Mouse (Mus musculus): Measurements from ENCODE around the gene Pdzk1. TPM values are rescaled to one million over a fixed set of nuclear protein-coding genes. Genes with fewer than 3 reads are reported as not detected.
A peak's percentile ranks its signal among the peaks of the same experiment; 100 is the strongest.

The Pdzk1 gene
- polyA plus RNA-seq, 1 experiment from 2014 or later, result 322 TPM

- H3K27me3 ChIP-seq (ENCODE audit: insufficient read depth, low read length), result no peaks in the 10 kb centered on the region
- H3K9ac ChIP-seq (ENCODE audit: low read depth, low read length), result no peak overlapping the region
- TF ChIP-seq CTCF (IDR thresholded peaks at IDR 0.05; ENCODE audit: low read depth), result no peak
- H3K4me1 ChIP-seq (replicated peaks; ENCODE audit: insufficient read depth, low read length), result no peaks in the 10 kb centered on the region
- 70% methylated on average over 3 of the region's 3 CpGs for WGBS
- ATAC-seq (replicated peaks; ENCODE audit: low FRiP score, low read depth), result no peak
- H3K27ac ChIP-seq, result no peak overlapping the region
- H3K4me3 ChIP-seq (replicated peaks; ENCODE audit: low read depth, low read length), result no peak overlapping the region
- H3K9me3 ChIP-seq (replicated peaks; ENCODE audit: low read length), result no peaks in the 10 kb centered on the region
- no peak overlapping the region for H3K4me2 ChIP-seq (ENCODE audit: low read length)
- DNase-seq (ENCODE audit: low spot score), result no peak
- no peaks in the 10 kb centered on the region for H3K36me3 ChIP-seq (ENCODE audit: insufficient read depth, low read length)
These were observed 20.4 kb upstream of the Pdzk1 start for GRCm38 (mm10) chr3:96808651-96809050.

DNA sequence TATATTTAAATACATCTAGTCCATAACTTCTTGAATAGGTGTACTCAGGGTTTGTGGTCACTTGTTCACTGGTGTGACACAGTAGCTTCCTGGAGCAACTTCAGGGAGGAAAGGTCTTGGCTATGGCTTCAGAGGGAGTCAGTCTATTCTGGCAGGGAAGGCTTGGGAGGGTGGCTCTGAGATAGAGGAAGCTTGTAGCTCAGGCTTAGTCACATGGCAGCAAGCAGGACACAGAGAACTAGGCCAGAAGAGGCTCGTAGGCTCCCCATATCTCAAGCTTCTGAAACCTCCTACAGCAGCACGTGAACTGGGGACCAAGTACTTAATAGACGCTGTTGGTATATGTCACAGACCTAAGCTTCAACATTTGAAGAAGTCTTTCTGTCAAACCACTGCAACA, 17.9 kb upstream of the Pdzk1 start:
- no peak for TF ChIP-seq CTCF (IDR thresholded peaks at IDR 0.05; ENCODE audit: low read depth)
- H3K9ac ChIP-seq (ENCODE audit: low read depth, low read length), result no peak overlapping the region
- no peak overlapping the region for H3K27ac ChIP-seq
- no peaks in the 10 kb centered on the region for H3K36me3 ChIP-seq (ENCODE audit: insufficient read depth, low read length)
- no peak for ATAC-seq (replicated peaks; ENCODE audit: low FRiP score, low read depth)
- H3K9me3 ChIP-seq (replicated peaks; ENCODE audit: low read length), result no peaks in the 10 kb centered on the region
- no peaks in the 10 kb centered on the region for H3K27me3 ChIP-seq (ENCODE audit: insufficient read depth, low read length)
- no peak overlapping the region for H3K4me2 ChIP-seq (ENCODE audit: low read length)
- WGBS, result 84% methylated on average over 3 of the region's 3 CpGs
- no peak for DNase-seq (ENCODE audit: low spot score)
- no peak overlapping the region for H3K4me3 ChIP-seq (replicated peaks; ENCODE audit: low read depth, low read length)
- H3K4me1 ChIP-seq (replicated peaks; ENCODE audit: insufficient read depth, low read length), result no peaks in the 10 kb centered on the region

GRCm38 (mm10) chr3:96812395-96813091, 16.5 kb upstream of the Pdzk1 start:
- H3K4me1 ChIP-seq (replicated peaks; ENCODE audit: insufficient read depth, low read length), result no peaks in the 10 kb centered on the region
- H3K27ac ChIP-seq, result no peak overlapping the region
- peak overlapping the region; percentile 30; the same call in 1 of the 2 replicates for H3K4me2 ChIP-seq (ENCODE audit: low read length)
- ATAC-seq (replicated peaks; ENCODE audit: low FRiP score, low read depth) (peak; percentile 56; the same call in 1 of the 2 replicates), DNase-seq (ENCODE audit: low spot score) (peak; percentile 86)
- H3K9ac ChIP-seq (ENCODE audit: low read depth, low read length), result no peak overlapping the region
- 33% methylated on average over 20 of the region's 20 CpGs for WGBS
- no peaks in the 10 kb centered on the region for H3K27me3 ChIP-seq (ENCODE audit: insufficient read depth, low read length)
- H3K9me3 ChIP-seq (replicated peaks; ENCODE audit: low read length), result no peaks in the 10 kb centered on the region
- H3K36me3 ChIP-seq (ENCODE audit: insufficient read depth, low read length), result no peaks in the 10 kb centered on the region
- peak; percentile 73 for TF ChIP-seq CTCF (IDR thresholded peaks at IDR 0.05; ENCODE audit: low read depth)
- H3K4me3 ChIP-seq (replicated peaks; ENCODE audit: low read depth, low read length), result no peak overlapping the region

DNA sequence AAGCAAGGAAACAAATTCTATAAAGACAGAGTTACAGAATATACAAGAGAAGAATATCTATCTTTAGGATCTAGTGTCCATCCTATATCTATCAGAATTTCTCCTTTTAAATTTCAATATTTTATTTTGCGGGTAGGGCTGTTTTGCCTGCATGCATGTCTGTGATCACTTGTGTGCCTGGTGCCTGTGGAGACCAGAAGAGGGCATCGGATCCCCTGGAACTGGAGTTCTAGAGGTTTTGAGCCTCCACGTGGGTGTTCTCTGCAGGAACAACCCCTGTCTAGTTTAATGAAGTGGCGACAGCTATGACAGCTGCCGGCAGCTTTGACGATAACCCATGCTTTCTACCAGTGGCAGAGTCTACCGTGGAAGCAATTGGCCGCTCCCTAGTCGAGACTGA, 16.0 kb upstream of the Pdzk1 start:
- Histone ChIP-seq H3K4me3 (replicated peaks; ENCODE audit: low read depth, low read length) (no peak overlapping the region), H3K4me1 (replicated peaks; ENCODE audit: insufficient read depth, low read length) (no peaks in the 10 kb centered on the region), H3K27ac (no peak overlapping the region), H3K4me2 (ENCODE audit: low read length) (peak overlapping the region; percentile 30), H3K9ac (ENCODE audit: low read depth, low read length) (no peak overlapping the region), H3K9me3 (replicated peaks; ENCODE audit: low read length) (no peaks in the 10 kb centered on the region), H3K27me3 (ENCODE audit: insufficient read depth, low read length) (no peaks in the 10 kb centered on the region), H3K36me3 (ENCODE audit: insufficient read depth, low read length) (no peaks in the 10 kb centered on the region)
- peak; percentile 60; the same call in 1 of the 2 replicates for TF ChIP-seq CTCF (IDR thresholded peaks at IDR 0.05; ENCODE audit: low read depth)
- 18% methylated on average over 9 of the region's 9 CpGs for WGBS
- DNase-seq (ENCODE audit: low spot score) (peak; percentile 69), ATAC-seq (replicated peaks; ENCODE audit: low FRiP score, low read depth) (peak; percentile 64; the same call in 1 of the 2 replicates)

DNA sequence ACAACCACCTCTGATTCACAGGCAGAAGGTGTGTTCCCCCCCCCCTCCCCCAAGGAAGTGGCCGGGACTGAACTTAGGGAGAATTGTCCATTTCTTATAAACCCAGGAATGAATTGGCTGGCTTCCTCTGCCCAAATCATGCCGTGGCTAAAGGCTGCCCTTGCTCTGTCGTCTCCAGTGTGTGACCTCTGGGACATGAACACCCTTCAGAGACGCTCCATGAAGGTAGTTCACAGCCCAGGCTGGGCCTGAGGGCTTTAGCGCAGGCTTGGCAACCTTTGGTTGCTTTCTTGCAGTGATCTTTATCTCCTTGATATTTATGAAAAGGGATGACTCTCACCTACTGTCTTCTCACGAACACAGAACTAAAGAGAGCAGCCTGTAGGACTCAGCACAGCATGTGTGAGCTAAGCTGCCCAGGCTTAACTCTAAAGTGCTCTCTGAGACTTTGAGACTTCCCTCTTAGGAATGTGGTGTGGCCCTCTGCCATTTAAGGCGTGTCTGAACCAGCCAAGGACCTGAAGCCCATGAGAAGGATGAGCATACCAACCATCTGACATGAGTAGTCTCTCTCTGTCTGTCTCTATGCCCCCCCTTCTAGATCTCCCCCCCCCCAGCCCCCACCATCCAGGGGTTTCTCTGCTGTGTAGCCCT, 15.4 kb upstream of the Pdzk1 start:
- no peak for TF ChIP-seq CTCF (IDR thresholded peaks at IDR 0.05; ENCODE audit: low read depth)
- Histone ChIP-seq H3K9me3 (replicated peaks; ENCODE audit: low read length) (no peaks in the 10 kb centered on the region), H3K36me3 (ENCODE audit: insufficient read depth, low read length) (no peaks in the 10 kb centered on the region), H3K27ac (no peak overlapping the region), H3K4me3 (replicated peaks; ENCODE audit: low read depth, low read length) (no peak overlapping the region), H3K4me2 (ENCODE audit: low read length) (no peak overlapping the region; the same call in 1 of the 2 replicates), H3K4me1 (replicated peaks; ENCODE audit: insufficient read depth, low read length) (no peaks in the 10 kb centered on the region), H3K27me3 (ENCODE audit: insufficient read depth, low read length) (no peaks in the 10 kb centered on the region), H3K9ac (ENCODE audit: low read depth, low read length) (no peak overlapping the region)
- DNase-seq (ENCODE audit: low spot score) (no peak), ATAC-seq (replicated peaks; ENCODE audit: low FRiP score, low read depth) (0 out of 2 replicates have a peak, but pooled peaks have one; percentile 42)
- WGBS, result 50% methylated on average over 7 of the region's 7 CpGs

DNA sequence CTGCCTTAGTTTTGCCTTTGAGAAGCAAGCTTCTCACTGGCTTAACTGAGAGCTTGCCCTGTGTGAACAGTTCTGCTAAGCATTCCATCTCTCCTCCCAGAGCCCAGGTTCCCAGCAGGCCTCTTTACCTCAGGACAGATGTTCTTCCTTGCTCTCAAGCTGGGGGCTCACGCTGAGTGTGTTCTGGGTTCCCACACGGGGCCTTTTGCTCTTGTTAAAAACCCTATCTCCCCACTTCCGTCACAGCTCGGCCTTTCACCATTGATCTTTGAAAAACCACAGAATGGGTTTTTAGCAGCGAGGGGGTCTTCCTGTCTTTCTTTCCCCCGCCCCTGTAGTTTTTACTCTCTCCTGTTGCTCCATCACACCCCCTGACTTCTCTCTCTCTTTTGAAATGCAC, 14.7 kb upstream of the Pdzk1 start:
- Histone ChIP-seq H3K4me1 (replicated peaks; ENCODE audit: insufficient read depth, low read length) (no peaks in the 10 kb centered on the region), H3K4me2 (ENCODE audit: low read length) (no peak overlapping the region), H3K9me3 (replicated peaks; ENCODE audit: low read length) (no peaks in the 10 kb centered on the region), H3K27ac (no peak overlapping the region), H3K27me3 (ENCODE audit: insufficient read depth, low read length) (no peaks in the 10 kb centered on the region), H3K9ac (ENCODE audit: low read depth, low read length) (no peak overlapping the region), H3K4me3 (replicated peaks; ENCODE audit: low read depth, low read length) (no peak overlapping the region), H3K36me3 (ENCODE audit: insufficient read depth, low read length) (no peaks in the 10 kb centered on the region)
- no peak for DNase-seq (ENCODE audit: low spot score)
- TF ChIP-seq CTCF (IDR thresholded peaks at IDR 0.05; ENCODE audit: low read depth), result no peak
- ATAC-seq (replicated peaks; ENCODE audit: low FRiP score, low read depth), result no peak
- WGBS, result 77% methylated on average over 6 of the region's 6 CpGs
